Mouse (Mus musculus) frontal cortex, adult (tissue): Measurements from ENCODE around the gene Atp2b4.

ENCODE experiments used
- ATAC-seq: cut with Nextera tagmentation; 2 replicates; pipeline ENCODE4 v1.9.2; 2017; ENCODE audit warnings: mild to moderate bottlenecking, moderate library complexity, mixed read lengths; ENCODE audit not compliant: low TSS enrichment

Gene Atp2b4

DNA sequence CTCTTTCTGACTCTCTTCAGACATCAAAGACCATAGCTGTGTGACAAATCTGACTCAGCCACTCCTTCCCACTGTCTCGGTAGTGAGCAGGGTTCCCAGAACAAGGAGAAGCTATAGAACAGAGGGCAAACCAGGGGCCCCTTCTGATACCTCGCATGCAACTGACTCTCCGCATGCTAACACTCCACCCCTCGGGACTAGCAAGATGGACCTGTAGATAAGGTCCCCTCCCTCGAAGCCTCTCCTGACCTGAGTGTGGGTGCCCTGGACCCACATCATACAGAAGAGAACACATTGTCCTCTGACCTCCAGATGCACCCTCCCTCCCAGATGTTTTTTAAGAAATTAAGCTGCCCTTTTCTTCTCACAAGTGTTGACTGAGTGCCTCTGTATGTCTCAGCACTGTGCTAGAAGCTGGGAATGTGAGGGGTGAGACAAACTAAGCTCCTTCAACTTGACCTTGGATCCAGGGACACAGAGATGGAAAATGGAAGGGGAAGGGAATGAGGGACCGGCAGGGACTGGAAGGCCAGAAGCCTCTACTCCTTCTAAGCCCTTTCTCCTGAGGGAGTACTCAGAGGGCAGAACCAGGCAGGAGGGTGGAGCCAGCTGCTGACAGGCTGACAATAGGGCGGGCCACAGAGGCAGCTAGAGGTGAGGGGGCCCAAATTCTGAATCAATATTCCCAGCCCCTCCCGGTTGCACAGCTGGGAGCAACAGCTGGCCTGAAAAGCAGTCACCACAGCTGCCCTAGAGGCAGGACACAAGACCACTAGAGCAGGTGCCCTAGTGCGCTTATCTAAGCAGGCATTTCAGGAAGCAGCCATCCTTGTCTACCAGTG, 2.6 kb downstream of the Atp2b4 start:
- no peak for ATAC-seq

- no peak for ATAC-seq
These were observed 3.4 kb downstream of the Atp2b4 start for GRCm38 (mm10) chr1:133797327-133797978.

GRCm38 (mm10) chr1:133793646-133794045, 7.2 kb downstream of the Atp2b4 start:
- no peak for ATAC-seq

DNA sequence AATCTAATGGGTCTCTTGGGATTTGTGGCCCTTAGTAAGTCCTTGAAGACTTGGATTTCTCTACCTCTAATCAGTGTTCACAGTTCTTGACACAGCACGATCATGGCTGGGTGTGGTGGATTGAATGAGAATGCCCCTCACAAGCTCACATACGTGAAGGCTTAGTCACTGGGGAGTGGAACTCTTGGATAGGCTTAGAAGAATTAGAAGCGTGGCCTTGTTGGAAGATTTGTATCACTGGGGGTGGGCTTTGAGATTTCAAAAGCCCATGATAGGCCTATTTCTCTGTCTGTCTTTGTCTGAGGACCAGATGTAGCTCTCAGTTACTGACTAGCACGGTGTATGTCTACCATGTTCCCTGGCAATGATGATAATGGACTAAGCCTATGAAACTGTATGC, 10.8 kb downstream of the Atp2b4 start:
- ATAC-seq: no peak

GRCm38 (mm10) chr1:133788864-133789263, 12.0 kb downstream of the Atp2b4 start:
- ATAC-seq: peak; percentile 65

- ATAC-seq: no peak
These were observed 13.2 kb downstream of the Atp2b4 start for GRCm38 (mm10) chr1:133787500-133788210.

DNA sequence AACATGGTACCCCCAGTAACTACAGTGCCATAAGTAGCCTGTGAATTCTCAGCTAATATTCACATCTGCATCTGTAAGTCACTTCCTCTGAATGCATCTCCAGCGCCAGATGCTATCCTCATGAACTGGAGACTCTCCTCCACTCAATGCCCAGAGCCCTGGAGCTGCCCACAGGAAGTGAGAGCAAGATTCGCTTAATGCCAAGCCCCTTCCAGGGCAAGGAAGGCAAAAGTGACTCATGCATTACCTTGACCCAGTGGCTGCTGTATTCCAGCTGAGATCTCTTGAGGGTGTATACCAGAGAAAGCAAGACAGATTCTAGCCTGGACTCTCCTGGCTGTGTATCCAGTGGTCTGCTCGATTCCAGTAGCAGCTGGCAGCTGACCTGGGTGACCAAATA, 16.2 kb downstream of the Atp2b4 start:
- no peak for ATAC-seq

- ATAC-seq: no peak
These were observed 19.3 kb downstream of the Atp2b4 start for GRCm38 (mm10) chr1:133781531-133781930.

DNA sequence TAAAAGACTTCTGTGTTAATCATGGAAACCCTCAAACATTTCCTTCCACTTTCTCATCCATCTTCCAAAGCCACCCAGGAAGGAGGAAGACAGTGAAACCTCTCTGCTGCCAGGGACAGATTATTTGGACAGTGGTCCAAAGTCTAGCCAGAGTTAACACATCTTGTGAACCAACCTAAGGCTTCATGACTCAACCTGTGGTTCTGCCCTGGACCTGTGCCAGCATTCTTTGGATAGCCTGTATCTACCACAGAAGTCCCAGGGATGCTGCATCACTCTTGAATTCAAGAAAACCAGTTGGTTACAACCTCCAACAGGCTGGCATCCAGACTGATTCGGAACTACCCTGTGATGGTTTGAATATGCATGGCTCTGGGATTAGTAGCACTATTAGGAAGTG, 21.8 kb downstream of the Atp2b4 start:
- no peak for ATAC-seq

DNA sequence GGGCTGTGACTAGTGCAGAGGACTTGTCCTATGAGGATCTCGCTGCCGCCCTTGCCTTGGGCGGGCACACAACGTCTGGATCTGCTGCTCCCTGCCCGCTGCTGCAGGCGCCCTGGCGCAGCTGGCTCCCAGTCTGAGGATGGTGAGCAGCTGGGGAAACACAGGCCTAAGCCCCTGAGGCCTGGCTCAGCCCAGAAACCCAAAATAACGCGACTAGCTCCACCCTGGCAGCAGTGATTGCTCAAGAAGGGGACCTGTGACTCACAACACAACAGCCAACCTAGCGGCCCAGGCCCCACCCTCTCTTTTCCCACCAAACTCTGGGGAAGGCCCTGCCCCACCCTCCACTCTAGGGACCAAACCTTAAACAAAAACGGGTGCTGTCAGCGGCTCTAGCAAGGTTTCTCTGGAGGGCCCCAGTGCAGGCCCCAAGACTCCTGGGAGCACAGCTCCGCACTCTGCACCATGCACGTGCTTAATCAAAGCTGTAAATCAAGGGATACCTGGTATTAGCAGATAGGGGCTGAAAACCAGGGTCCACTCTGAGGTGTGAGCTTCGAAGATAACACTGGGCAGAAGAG, 23.1 kb downstream of the Atp2b4 start:
- no peak for ATAC-seq

GRCm38 (mm10) chr1:133772553-133772952, 28.3 kb downstream of the Atp2b4 start:
- ATAC-seq: no peak

DNA sequence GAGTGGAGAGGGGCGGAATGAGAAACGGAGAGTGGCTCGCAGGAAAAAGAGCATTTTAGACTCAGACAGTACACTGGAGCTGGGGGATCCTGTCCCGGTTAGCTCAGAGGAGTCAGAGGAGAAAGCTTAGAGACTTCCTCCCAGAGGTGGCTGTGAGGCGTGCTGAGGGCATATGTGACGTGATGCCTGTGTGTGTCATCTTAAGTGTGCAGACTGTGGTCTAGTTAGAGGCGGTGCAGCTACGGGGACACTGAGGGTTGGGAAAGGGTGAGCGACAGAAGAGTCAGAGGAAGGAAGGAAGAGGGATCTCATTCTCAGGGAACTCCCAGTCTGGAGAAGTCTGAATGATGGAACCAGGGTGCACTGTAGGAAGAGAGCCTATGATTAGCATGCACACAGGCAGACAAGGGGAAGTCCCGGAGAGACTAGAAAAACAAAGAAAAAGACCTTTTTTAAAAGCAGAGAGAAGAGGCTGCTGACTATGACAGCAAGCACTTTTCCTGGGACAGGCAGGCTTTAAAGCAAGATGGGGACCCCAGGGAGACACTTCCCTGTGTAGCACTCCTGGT, 28.9 kb downstream of the Atp2b4 start:
- no peak for ATAC-seq

DNA sequence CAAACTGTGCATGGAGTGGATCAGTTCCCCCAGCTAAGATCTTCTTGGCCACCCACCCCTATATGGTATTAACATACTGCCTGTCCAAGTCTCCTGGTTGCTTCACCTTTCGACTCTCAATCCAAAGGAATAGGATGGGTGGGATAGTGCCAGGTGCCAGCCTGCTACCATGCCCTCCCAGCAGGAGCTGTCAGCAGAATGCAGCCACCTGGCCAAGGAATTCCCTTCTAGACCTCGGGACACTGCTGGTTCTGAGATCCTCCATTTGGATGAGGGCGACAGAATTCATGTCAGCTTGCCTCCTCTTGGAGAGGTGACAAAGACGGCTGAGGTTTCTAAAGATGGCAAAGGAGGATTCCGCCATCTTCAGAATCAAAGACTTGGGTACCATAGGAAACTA, 32.8 kb downstream of the Atp2b4 start:
- ATAC-seq: no peak

GRCm38 (mm10) chr1:133766901-133767529, 33.8 kb downstream of the Atp2b4 start:
- no peak for ATAC-seq

GRCm38 (mm10) chr1:133765376-133765775, 35.5 kb downstream of the Atp2b4 start:
- ATAC-seq: no peak

- peak; percentile 80 for ATAC-seq
These were observed 37.9 kb downstream of the Atp2b4 start for GRCm38 (mm10) chr1:133762946-133763422.

DNA sequence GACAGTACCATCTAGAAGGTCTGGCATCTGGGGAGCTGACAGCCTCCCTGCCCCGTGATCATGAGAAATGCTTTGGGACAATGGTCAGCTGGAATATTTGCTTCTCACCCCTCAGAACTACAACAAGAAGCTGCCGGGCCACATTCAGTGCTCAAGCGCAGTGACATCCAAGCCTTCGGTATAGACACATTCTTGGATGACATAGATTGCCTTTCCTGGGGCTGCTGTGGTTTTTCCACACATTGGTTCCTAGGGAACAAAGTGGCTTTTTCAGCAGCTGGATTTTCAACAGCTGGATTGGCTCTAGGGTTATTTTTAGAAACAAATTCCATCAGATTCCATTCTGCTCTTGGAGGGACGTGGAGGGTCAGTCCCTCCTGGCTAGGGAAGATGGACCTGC, 39.6 kb downstream of the Atp2b4 start:
- ATAC-seq: no peak

DNA sequence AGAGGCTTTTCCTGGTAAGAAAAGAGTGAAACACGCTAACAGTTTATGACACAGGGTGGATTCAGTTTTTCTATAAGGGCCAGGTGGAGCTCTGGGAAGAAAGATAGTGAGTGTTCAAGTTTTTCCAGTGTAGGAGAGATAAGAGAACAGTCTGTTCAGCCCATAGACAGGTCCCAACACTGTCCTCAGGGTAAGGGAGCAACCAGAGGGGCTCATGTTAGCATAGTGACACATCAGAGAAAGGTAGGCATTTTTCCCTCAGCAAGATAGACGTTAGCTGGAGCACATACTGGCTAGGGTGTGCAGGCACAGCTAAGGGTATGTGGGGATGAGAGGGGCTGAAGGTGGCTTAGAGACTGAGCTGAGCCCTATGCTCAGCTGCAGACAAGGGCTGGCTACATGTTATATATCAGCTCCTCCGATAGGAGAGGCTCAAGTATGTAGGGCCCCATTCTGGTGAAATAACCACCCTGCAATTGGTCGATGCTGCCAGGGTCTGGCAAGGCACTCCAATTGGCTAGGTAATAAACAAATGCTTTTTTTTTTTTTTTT, 46.4 kb downstream of the Atp2b4 start:
- ATAC-seq: no peak

GRCm38 (mm10) chr1:133753325-133753724, 47.5 kb downstream of the Atp2b4 start:
- no peak for ATAC-seq

DNA sequence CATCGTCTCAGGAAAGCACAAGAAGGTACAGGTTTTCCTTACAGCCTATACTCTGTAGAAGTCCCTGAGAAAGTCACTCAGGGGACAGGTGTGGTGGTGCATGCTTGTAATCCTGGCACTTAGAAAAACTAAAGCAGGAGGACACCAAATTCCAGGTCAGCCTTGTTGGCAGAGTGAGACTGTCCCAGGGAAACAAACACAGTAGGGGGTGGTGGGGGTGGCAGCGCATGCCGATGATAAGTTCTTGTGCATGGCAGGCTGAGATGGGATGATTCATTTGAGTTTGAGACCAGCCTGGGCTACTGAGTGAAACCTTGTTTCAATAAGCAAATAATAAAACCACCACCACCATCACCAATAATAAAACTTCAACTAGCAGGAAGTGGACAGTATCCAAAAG, 49.2 kb downstream of the Atp2b4 start:
- no peak for ATAC-seq

DNA sequence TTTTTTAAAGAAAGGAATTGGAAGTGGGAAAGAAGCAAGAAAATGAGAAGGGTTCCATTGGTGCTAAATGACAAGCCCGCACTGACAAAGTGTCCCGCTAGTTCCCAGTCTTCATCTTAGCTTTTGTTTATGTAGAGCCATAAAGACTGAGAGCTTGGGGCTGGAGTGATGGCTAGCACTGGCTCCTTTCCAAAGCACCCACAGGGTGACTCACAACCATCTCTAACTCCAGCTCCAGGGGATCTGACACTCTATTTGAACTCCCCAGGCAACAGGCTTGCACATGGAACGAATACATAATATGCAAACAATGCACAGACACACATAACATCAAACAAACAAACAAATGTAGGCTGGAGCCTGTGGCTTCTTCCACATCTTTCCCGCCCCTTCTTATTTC, 50.9 kb downstream of the Atp2b4 start:
- no peak for ATAC-seq
